Mouse (Mus musculus) heart, postnatal 36 days (tissue): Measurements from ENCODE around the gene Creb3l2. TPM values are rescaled to one million over a fixed set of nuclear protein-coding genes. Genes with fewer than 3 reads are reported as not detected.
"Not testable (repeated sequence)": the region's sequence is repeated elsewhere in the genome, so short reads cannot be mapped to it uniquely, and the experiment has no call there.

Experiments
- DNase-seq, 2 experiments: peaks; one replicate each; pipeline ENCODE4 v3.0.0; 2021 to 2022
- intact Hi-C: fragments of 180-260 bp; cut with DNase I; formaldehyde crosslinking; loops from one replicate; pipeline ENCODE4 v1.15.1; 2025
- total RNA-seq, 2 experiments: library from RNA; stranded (reverse); gene quantifications; 2 replicates each; pipeline ENCODE4 v1.2.3; 2021

The Creb3l2 gene
- 10 to 100 TPM; 21.5 to 22.6 TPM for total RNA-seq

DNA sequence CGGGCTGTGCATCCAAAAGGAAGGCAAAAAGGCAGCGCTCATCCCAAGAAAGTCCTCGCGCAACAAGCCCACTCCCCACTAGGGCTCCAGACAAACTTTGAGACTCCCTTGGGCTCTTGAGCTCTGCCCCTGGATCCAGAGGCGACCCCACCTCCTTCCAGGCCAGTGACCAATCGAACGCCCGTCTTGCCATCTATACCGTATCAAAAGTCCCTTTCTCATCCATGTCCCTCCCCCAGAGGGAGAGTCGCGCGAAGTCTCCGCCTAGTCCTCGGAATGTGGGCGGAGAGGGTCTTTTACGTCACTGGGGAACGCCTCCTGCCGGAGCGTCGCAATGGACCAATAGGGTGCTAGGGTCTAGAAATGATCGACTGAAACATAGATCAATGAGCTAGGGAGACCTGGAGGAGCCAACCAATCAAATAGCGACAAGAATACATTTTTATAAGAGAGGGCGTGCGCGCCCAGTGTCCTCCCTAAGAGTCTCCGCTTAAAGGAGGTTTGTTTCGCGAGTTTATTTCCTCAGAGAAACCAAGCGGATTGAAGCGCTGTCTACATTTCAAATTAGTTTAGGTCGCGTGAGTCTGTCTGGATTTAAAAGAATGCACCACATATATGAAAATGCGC, at the start of gene Creb3l2:
Gene Creb3l2, minus strand, starts transcription at position 106 of the 627 bp plus-strand sequence.
- intact Hi-C loops, result loop anchor here (10.0 kb wide), 1 partner anchor 237 kb away; no protein-coding TSS in a partner anchor

DNA sequence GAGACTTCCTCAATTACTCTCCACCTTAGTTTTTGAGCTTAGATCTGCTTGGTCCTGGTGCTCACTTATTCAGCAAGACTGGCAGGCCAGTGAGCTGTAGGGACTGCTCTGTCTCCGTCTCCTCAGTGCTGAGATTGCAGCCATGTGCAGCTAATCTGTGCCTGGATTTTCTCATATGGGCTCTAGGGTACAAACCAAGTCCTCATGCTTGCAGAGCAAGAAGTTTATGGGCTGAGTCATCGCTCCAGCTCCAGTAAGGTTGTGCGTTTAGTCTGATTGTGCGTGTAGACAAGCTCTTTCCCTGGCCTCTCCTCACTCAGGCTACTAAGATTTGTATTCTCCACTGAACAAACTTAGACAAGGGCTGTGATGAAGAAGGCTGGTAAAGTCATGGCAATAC, 44.6 kb upstream of the Creb3l2 start:
- DNase-seq, result no peak
- intact Hi-C loops, result no loop called here

More for the DNA sequence above, at the start of gene Creb3l2:
- DNase-seq, result peak; percentile 95

DNA sequence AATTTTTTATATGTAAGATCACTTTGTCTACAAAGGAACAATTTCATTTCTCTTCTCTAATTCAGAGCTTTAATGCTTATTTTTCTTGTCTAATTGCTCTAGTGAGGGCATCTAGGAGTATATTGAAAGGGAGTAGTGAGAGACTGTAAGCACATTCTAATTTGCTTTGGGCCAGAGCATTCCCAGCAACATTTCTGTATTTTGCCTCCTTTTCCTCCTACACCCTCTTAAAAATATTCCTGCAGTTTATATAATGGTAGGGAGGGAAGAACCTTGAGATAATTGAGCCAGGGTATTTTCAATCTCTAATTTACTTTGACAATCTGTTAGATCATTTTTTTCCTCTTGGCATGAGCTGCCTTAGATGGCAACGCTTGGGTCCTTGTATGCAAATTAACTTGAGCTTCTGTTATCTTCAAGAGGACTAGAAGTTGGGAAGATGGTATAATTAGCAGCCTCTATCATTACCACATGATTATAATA, 42.7 kb upstream of the Creb3l2 start:
- no peak for DNase-seq
- intact Hi-C loops, result no loop called here

GRCm38 (mm10) chr6:37483262-37483661, 41.3 kb upstream of the Creb3l2 start:
- no peak for DNase-seq
- intact Hi-C loops, result no loop called here

- intact Hi-C loops, result no loop called here
- DNase-seq, result no peak
Observed at GRCm38 (mm10) chr6:37481147-37481546, 39.2 kb upstream of the Creb3l2 start.

GRCm38 (mm10) chr6:37480008-37480407, 38.1 kb upstream of the Creb3l2 start:
- intact Hi-C loops, result no loop called here
- no peak for DNase-seq

DNA sequence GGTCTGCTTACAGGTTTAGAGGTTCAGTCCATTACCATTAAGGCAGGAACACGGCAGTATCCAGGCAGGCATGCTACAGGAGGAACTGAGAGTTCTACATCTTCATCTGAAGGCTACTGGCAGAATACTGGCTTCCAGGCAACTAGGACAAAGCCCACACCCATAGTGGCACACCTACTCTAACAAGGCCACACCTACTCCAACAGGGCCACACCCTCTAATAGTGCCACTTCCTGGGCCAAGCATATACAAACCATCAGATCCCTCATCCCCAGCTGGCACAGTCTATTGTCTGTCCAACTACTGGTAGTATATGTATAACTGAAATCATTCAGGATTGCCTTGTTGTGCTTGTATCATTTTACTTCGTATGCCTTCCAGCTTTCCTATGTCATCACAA, 36.5 kb upstream of the Creb3l2 start:
- intact Hi-C loops, result no loop called here
- DNase-seq, result no peak

- intact Hi-C loops, result no loop called here
Observed at GRCm38 (mm10) chr6:37473674-37474342, 31.9 kb upstream of the Creb3l2 start.

DNA sequence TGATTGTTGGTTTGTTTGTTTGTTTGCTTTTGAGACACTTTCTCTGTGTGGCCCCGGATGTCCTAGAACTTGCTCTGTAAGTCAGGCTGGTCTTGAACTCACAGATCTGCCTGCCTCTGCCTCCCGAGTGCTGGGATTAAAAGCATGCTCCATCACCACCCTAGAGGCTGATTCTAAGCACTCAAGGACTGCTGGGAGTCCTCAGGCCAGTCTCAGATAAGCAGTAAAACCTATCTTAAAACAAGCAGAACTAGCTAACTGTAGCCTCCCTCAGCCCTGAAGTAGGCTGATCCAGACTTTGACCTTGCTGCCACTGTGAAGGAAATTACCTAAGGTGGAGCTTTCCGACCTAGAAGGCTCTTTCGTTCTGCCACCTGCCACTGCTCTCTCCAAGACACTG, 28.3 kb upstream of the Creb3l2 start:
- DNase-seq, result no peak
- intact Hi-C loops, result no loop called here

More at GRCm38 (mm10) chr6:37473674-37474342, 31.9 kb upstream of the Creb3l2 start:
- peak; percentile 13 to 15 for DNase-seq

DNA sequence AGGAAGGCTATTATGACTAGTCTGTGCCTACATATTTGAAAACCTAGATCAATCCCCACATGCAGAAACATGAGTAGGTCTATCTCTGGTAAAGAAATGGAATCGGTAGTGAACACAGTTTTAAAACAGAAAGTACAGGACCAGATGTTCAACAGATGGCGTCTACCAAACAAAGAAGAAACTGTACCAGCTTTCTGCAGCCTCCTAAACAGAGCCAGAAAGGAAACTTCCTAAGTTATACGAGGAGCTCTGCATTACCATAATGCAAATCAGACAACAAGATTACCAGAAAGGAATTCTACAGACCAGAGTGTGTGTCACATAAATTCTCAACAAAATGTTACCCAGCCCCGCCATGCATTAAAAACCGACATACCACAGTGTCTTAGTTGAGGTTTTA, 23.9 kb upstream of the Creb3l2 start:
- intact Hi-C loops, result loop anchor here (2.0 kb wide), 1 partner anchor 601 kb away; no protein-coding TSS in a partner anchor
- DNase-seq, result no peak

- no peak for DNase-seq
- intact Hi-C loops, result loop anchor here (2.0 kb wide), 1 partner anchor 601 kb away; no protein-coding TSS in a partner anchor
Observed at GRCm38 (mm10) chr6:37465356-37465755, 23.4 kb upstream of the Creb3l2 start.

DNA sequence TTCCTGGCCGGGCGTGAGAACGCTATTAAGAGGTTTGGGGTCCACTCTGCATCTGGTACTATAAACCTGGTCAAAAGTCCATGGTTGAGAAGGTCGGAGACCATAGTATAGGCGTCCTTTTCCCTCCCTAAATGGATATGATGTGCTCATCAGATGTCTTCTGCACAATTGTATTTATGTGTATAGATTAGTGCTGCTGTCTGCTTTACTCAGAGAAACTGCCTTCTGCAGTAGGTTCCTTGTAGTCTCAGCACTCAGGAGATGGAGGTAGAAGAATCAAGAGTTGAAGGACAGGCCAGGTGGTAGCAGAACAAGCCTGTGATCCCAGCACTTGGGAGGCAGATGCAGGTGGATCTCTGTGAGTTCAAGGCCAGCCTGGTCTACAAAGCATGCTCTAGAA, 22.6 kb upstream of the Creb3l2 start:
- intact Hi-C loops, result loop anchor here (2.0 kb wide), 1 partner anchor 602 kb away; no protein-coding TSS in a partner anchor
- DNase-seq, result peak in 1 of 2 experiments; percentile 8

- intact Hi-C loops, result loop anchor here (2.0 kb wide), 1 partner anchor 603 kb away; no protein-coding TSS in a partner anchor
- DNase-seq, result peak; percentile 28 to 43
Observed at GRCm38 (mm10) chr6:37463517-37464482, 21.9 kb upstream of the Creb3l2 start.

- intact Hi-C loops, result no loop called here
- DNase-seq, result no peak
Observed at GRCm38 (mm10) chr6:37460681-37461080, 18.7 kb upstream of the Creb3l2 start.

GRCm38 (mm10) chr6:37459656-37460055, 17.7 kb upstream of the Creb3l2 start:
- DNase-seq, intact Hi-C loops: not testable (repeated sequence)

DNA sequence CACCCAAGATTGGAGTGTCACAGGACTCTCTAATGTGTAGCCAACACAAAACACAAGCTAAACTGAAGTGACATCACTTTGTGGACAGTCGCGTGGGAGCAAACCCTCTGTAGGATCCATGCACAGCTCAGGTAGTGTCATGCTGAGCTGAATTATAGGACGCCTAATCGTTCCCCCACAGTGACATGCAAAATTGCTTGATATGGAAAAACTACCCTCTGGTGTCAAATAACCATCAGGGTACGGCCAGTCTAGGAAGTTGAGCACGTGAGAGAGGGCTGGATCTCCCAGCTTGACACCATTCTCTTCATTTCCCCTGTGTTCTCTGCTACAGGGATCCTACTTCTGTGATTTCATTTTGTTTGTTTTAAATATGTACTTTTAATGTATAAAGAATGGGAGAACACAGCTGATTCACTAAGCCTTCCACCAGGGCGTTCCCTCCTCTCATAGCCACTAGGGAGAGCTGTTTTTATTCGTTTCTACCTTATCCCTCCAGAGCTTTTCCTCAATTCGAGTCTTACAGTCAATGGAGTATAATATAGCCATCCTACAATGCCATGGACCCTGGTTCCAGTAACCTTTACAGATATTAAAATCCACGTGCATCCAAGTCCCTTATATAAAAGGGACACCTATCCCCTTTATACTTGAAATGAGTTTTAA, 16.2 kb upstream of the Creb3l2 start:
- DNase-seq, result no peak
- intact Hi-C loops, result no loop called here

DNA sequence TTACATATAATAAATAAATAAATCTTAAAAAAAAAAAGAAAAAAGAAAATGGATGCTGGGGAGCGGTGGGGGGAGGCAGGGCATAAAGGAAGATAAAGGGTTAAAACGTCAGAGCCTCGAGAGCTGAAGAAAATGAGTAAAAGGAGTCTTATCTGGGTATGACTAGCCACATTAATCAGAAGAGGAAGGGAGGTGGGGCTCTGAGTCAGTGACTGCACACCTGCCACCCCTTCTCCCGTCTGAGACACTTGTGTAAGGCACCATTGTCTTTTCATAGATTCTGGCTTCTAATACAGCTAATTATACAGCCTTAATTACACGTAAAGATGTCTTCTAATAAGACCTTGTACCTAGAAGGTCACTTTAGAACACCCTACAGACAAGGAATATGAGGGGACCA, 13.6 kb upstream of the Creb3l2 start:
- intact Hi-C loops, result no loop called here

DNA sequence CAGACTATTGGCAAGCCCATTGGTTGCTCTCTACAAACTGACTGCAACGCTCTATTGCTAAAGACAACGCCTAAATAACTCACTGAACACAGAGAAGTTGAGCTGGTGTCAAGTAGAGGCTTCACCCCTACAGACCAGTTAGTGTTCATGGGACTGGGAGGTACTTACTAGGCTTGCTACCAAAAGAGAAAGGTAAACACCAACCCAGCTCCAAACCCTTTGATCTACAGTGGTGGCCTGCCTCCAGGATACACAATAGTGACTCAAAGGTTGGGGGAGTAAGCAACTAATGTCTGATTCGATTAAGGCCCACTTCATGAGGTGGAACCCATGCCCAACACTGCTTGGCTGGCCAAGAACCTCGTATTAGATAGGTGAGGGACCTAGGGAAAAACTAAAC, 11.1 kb upstream of the Creb3l2 start:
- no peak for DNase-seq
- intact Hi-C loops, result no loop called here

More for the DNA sequence above, 13.6 kb upstream of the Creb3l2 start:
- DNase-seq, result no peak

- intact Hi-C loops, result no loop called here
- DNase-seq, result no peak
Observed at GRCm38 (mm10) chr6:37451664-37452063, 9.7 kb upstream of the Creb3l2 start.
